Mouse (Mus musculus) urinary bladder, postnatal 25 days (tissue): ENCODE results near the gene Dlx5.

Experiments used
- DNase-seq: peaks from one replicate; pipeline ENCODE4 v3.0.0; 2022; ENCODE audit warnings: low spot score

Dlx5 gene

DNA sequence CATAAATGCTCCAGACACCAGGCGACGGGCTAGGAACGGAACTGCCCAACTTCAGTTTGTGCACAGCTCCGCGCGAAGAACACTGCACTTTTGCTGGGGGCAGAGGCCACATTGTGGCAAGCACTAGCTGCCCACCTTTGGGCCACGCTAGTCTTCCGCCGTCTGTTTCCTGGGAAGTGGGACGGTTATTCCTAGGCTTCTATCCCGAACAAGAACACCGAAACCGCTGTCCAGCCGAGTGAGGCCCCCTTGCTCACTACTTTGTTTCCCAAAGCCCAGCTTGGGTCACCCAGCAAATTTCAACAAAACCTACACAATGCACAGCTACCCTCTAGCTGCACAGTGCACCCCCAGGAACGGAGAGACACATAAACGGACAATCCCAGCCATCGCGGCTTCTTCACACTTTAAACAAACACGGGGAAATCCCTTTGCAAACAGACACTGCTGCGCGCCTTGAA lies 21.9 kb downstream of the Dlx5 start:
- no peak for DNase-seq

- no peak for DNase-seq
Observed at GRCm38 (mm10) chr6:6859111-6859949, 22.6 kb downstream of the Dlx5 start.

GRCm38 (mm10) chr6:6858571-6858970 lies 23.3 kb downstream of the Dlx5 start:
- no peak for DNase-seq

DNA sequence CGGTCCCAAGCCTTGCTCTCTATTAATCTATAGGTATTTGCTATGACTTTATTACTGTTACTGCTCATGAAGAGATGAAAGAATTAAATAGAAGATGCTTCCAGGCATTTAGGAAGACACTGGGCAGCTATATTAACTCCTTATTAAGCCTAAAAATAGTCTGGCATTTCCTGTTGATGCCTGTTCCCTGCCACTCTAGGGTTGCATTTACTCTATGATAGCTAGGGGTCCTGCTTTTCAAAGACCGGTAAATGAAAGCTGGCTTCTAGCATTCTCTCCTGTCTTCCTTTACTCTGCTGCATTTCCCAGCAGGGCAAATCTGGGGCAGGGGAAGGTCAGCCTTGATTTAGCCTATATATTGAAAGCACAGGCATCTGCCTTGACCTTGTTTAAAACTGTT lies 24.1 kb downstream of the Dlx5 start:
- DNase-seq = no peak

DNA sequence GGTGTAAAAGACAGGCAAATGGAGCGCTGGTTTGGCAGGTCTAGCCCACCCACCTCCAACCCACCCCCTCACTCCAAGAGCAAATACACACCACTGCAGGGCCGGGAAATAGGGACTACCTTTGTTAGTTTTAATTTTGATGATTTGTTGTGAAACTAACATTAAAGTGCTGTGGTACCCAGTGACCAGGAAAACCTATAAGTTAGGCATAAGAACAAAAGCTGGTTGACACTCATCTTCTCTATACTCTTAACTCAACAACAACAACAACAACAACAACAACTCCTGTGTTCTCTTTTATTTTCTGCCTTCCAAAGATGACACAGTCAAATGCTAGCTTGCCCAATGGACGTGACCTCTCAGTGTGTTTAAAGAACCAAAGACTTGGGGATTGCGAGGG lies 25.0 kb downstream of the Dlx5 start:
- DNase-seq = no peak

DNA sequence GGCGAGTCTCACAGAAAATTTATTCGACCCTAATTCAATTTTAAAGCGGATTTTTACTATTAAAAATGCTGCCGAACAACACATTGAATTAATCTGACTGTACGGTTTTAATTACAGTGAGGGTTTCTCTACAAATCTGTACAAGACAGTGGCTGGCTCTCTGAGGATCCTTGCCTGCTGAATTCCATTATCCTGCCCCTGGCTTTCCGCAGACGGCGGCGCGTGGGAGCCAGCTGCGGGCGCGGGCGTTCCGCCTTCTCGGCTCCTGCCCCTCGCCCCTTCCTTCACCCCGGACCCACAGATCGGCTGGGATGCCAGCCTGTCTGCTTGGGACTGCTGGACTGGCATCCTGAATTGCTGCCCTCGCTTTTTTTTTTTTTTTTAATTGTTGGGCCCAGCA lies 25.6 kb downstream of the Dlx5 start:
- DNase-seq = no peak

DNA sequence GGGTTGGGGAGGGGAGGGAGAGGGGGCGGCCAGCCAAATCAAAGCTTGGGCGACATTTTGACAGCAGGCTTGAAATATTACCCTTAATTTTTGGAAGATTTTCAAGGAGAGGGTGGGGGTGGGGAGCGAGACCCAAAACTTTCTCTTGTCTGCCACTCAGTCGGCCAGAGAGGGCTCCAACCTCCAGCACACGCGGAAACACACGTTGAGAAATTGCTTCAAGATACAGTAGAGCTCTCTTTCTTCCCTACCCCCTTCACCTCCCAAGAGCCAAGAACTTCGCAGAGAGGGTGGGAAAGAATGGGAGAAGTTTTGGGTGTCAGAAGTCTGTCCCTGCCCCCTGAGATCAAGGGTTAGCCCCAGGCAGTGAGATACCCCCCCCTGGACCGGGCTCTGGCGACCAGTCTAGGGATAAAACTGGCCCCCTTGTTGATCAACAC lies 26.1 kb downstream of the Dlx5 start:
- no peak for DNase-seq

DNA sequence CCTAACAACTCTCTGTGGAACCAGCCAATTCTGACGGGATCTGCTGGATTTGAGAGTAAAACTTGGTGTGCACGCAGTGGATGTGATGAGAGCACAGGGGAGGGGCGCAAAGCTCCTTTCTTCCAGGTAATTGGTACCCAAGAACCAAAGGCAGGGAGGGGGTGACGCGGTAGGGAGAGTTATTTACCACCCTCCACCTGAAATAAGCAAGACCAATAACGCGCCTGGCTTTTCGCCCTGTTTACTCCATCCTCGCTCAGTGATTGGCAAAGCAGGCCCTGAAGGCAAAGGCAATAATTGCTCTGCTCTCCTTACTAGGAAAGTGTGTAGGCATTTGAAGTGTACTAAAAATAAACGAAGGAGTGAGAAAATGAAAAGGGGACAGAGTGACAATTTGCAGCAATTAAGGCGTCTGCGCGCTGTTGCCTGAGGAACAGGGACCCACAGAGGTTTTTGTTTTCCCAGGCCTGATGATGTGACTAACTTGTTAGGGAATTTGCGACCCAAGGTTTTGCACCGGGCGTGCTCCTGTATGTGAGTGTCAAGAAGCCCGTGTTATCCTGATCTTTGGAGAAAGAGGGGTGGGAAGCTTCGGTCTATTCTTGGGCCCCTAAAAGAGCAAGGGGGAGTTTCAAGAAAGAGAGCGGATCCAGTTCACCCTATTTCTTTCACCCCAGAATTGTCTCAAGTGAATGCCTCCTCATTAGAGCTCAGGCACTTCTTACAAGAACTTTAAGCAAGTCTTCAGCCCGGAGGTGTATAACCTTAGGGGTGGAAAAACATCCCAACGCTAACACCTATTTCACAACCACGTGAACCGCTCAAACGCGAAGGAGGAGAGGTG lies 26.8 kb downstream of the Dlx5 start:
- DNase-seq = no peak

GRCm38 (mm10) chr6:6854176-6854575 lies 27.7 kb downstream of the Dlx5 start:
- DNase-seq = no peak

GRCm38 (mm10) chr6:6852944-6853343 lies 28.9 kb downstream of the Dlx5 start:
- DNase-seq = no peak

DNA sequence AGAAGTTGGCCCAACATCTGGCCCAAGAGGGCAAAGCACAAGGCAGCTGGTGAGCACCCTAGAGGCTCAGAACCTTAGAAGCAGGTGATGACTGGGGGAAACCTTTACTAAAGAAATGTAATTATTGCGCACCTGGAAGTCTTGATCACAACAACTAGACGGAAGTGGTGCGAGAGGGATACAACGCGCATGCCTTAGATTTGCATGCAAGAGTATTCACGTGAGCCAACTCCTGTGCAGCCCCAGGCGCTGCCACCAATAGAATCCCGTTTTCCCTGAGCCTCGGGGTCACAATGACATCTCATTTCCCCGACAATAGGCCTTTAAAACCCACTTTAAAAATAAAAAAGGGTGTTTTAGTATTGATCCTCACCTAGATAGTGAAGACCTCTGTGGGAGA lies 30.7 kb downstream of the Dlx5 start:
- no peak for DNase-seq

- DNase-seq = no peak
Observed at GRCm38 (mm10) chr6:6850324-6851060, 31.4 kb downstream of the Dlx5 start.

DNA sequence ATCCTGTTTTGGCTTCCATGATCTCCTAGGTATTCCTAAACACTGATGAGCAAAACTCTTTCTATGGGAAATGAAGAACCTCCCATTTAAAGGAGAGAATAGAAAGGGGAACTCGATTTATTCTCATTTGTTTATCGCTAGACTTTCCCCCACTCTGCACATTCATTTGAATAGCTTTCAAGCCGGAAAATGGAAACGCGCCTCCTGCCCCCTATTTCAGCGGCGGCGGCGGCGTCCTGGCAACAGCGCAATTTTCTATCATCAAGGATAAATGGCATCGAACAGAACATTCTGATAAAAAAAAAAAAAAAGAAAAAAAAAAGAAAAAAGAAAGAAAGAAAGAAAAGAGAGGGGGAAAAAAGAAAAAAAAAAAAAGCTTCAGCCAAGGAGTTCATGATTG lies 32.1 kb downstream of the Dlx5 start:
- no peak for DNase-seq

DNA sequence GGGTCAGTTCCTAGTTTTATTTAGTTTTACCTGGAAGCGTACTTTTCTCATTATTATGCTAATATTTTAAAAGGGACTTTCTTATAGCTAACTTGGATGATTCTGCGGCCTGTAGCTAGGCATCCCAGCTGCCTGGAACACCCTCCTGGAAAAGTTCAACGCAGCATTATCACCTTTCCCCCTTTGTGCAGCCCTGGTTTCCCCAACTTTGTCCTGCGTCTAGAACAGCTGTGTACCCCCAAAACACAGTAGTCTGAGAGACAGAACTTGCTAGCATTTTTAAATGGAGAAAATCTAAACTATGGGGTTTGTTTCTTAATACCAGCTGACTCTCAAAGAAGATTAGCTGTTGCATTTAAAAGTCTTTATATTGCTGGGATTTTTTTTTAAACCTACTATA lies 33.3 kb downstream of the Dlx5 start:
- no peak for DNase-seq

DNA sequence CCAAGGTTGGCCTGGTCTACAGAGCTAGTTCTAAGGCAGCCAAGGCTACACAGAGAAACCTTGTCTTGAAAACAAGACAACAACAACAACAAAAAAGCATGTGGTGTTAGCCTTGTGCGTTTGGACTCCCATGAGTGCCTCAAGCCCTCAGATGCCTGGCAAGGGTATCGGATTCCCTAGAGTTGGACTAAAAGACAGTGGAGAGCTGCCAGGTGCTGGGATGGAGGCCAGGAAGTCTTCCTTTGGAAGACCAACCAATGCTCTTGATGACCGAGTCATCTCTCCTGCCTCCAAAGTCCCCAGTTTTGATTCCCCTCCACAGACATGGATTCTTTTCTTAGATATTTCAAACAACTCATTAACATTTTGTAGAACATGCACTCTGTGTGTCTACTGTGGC lies 48.6 kb downstream of the Dlx5 start:
- no peak for DNase-seq

- no peak for DNase-seq
Observed at GRCm38 (mm10) chr6:6830446-6830845, 51.4 kb downstream of the Dlx5 start.
